Mouse (Mus musculus) intestine, embryonic 16.5 days (tissue): ENCODE data around the gene Tmcc3. TPM values are rescaled to one million over a fixed set of nuclear protein-coding genes. Genes with fewer than 3 reads are reported as not detected.

Experiments used
- ATAC-seq: fragments of 200-750 bp; cut with Nextera tagmentation; 2 replicates; pipeline ENCODE4 v1.8.0; 2017; ENCODE audit warnings: moderate TSS enrichment, moderate library complexity
- H3K27ac ChIP-seq: fragments of 300-500 bp; sonication (generic); 2 replicates; pipeline ENCODE4 v1.5.1; 2014; ENCODE audit warnings: mild to moderate bottlenecking, low read length
- H3K27me3 ChIP-seq: fragments of 300-500 bp; sonication (generic); replicated peaks from 2 replicates; pipeline ENCODE4 v1.6.1; 2014; ENCODE audit warnings: low read length, control low read depth, mixed read lengths; ENCODE audit not compliant: control insufficient read depth, insufficient read depth
- H3K36me3 ChIP-seq: fragments of 300-500 bp; sonication (generic); 2 replicates; pipeline ENCODE4 v1.6.1; 2014; ENCODE audit warnings: low read length, control low read depth; ENCODE audit not compliant: control insufficient read depth, insufficient read depth
- H3K4me1 ChIP-seq: fragments of 300-500 bp; sonication (generic); 2 replicates; pipeline ENCODE4 v1.6.1; 2014; ENCODE audit warnings: low read length, control low read depth, mixed read lengths; ENCODE audit not compliant: control insufficient read depth, insufficient read depth
- H3K4me2 ChIP-seq: fragments of 300-500 bp; sonication (generic); 2 replicates; pipeline ENCODE4 v1.6.1; 2014; ENCODE audit warnings: low read depth, low read length, control low read depth
- H3K4me3 ChIP-seq: fragments of 300-500 bp; sonication (generic); 2 replicates; pipeline ENCODE4 v1.5.1; 2014; ENCODE audit warnings: mild to moderate bottlenecking, low read length
- H3K9ac ChIP-seq: fragments of 300-500 bp; sonication (generic); 2 replicates; pipeline ENCODE4 v1.6.1; 2014; ENCODE audit warnings: low read depth, low read length
- H3K9me3 ChIP-seq: fragments of 300-500 bp; sonication (generic); 2 replicates; pipeline ENCODE4 v1.6.1; 2016; ENCODE audit warnings: low read length, control low read depth; ENCODE audit not compliant: control insufficient read depth
- WGBS: fragments of 180-500 bp; shearing (Covaris S2); extraction: QIAGEN DNeasy Blood & Tissue Kit; methylation state at CpG from one replicate; pipeline ENCODE4 v1.1.7; 2014; 5-methylcytosine and 5-hydroxymethylcytosine counted together
- polyA plus RNA-seq: library from polyadenylated mRNA; unstranded; fragments of >200 nt; fragmentation: Nextera tagmentation; extraction: Ambion mirVana; gene quantifications from 2 replicates; pipeline ENCODE4 v1.2.1, GENCODE M21; 2015

The Tmcc3 gene
- polyA plus RNA-seq, 1 experiment from 2014 or later, result 8.8 TPM

GRCm38 (mm10) chr10:94344631-94345417 lies 33.1 kb downstream of the Tmcc3 start:
- ATAC-seq, result no peak
- no peak overlapping the region for H3K4me2 ChIP-seq
- WGBS, result 50% methylated on average over 22 of the region's 22 CpGs

GRCm38 (mm10) chr10:94345509-94346252 lies 33.9 kb downstream of the Tmcc3 start:
- no peak for ATAC-seq
- H3K4me1 ChIP-seq, result no peaks in the 10 kb centered on the region
- 87% methylated on average over 7 of the region's 7 CpGs for WGBS
- H3K27ac ChIP-seq, result no peak overlapping the region
- no peaks in the 10 kb centered on the region for H3K9me3 ChIP-seq
- no peak overlapping the region for H3K9ac ChIP-seq
- no peaks in the 10 kb centered on the region for H3K27me3 ChIP-seq
- H3K4me3 ChIP-seq, result no peak overlapping the region
- no peaks in the 10 kb centered on the region for H3K36me3 ChIP-seq
- no peak overlapping the region for H3K4me2 ChIP-seq

More at GRCm38 (mm10) chr10:94344631-94345417, 33.1 kb downstream of the Tmcc3 start:
- H3K27ac ChIP-seq, result no peak overlapping the region
- no peaks in the 10 kb centered on the region for H3K36me3 ChIP-seq
- H3K27me3 ChIP-seq, result no peaks in the 10 kb centered on the region
- no peak overlapping the region for H3K9ac ChIP-seq
- H3K4me3 ChIP-seq, result no peak overlapping the region
- H3K4me1 ChIP-seq, result no peaks in the 10 kb centered on the region
- no peaks in the 10 kb centered on the region for H3K9me3 ChIP-seq

GRCm38 (mm10) chr10:94346596-94346995 lies 34.8 kb downstream of the Tmcc3 start:
- no peak overlapping the region for H3K9ac ChIP-seq
- H3K36me3 ChIP-seq, result no peaks in the 10 kb centered on the region
- H3K4me1 ChIP-seq, result no peaks in the 10 kb centered on the region
- no peaks in the 10 kb centered on the region for H3K9me3 ChIP-seq
- H3K27me3 ChIP-seq, result no peaks in the 10 kb centered on the region
- no peak overlapping the region for H3K4me3 ChIP-seq
- ATAC-seq, result no peak
- no peak overlapping the region for H3K27ac ChIP-seq
- H3K4me2 ChIP-seq, result no peak overlapping the region
- WGBS, result 90% methylated on average over 7 of the region's 7 CpGs

DNA sequence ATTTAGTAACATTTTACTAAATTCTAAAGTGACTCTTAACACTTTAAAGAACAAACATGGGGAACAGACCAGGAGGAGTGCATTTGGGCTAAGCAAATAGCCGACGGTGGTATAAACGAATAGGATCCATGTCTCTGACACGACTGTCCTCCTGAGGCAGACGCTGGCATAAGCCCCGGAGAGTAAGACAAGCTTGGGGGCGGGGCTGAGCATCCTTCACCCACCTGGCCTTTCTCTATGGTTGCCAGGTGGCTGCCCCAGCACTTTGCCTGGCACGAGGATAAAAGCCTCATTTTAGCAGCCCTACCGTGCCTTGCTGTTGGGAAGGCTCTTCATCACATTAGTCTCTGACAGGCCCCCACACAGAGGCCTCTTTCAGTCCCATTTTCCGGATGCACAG lies 35.5 kb downstream of the Tmcc3 start:
- WGBS, result 62% methylated on average over 10 of the region's 10 CpGs
- ATAC-seq, result no peak
- H3K27me3 ChIP-seq, result no peaks in the 10 kb centered on the region
- H3K4me3 ChIP-seq, result no peak overlapping the region
- no peaks in the 10 kb centered on the region for H3K4me1 ChIP-seq
- H3K9ac ChIP-seq, result no peak overlapping the region
- no peak overlapping the region for H3K4me2 ChIP-seq
- no peaks in the 10 kb centered on the region for H3K9me3 ChIP-seq
- no peak overlapping the region for H3K27ac ChIP-seq
- H3K36me3 ChIP-seq, result no peaks in the 10 kb centered on the region

- Histone ChIP-seq H3K27ac (no peak overlapping the region), H3K36me3 (no peaks in the 10 kb centered on the region), H3K4me3 (no peak overlapping the region), H3K9ac (no peak overlapping the region), H3K4me2 (no peak overlapping the region), H3K9me3 (no peaks in the 10 kb centered on the region), H3K27me3 (no peaks in the 10 kb centered on the region), H3K4me1 (no peaks in the 10 kb centered on the region)
- WGBS, result 93% methylated on average over 10 of the region's 10 CpGs
- ATAC-seq, result no peak
Observed at GRCm38 (mm10) chr10:94347959-94348358, 36.2 kb downstream of the Tmcc3 start.

- ATAC-seq, result no peak
- Histone ChIP-seq H3K4me1 (no peaks in the 10 kb centered on the region), H3K27ac (no peak overlapping the region), H3K27me3 (no peaks in the 10 kb centered on the region), H3K9ac (no peak overlapping the region), H3K36me3 (no peaks in the 10 kb centered on the region), H3K4me2 (no peak overlapping the region), H3K4me3 (no peak overlapping the region), H3K9me3 (no peaks in the 10 kb centered on the region)
- WGBS, result 72% methylated on average over 5 of the region's 5 CpGs
Observed at GRCm38 (mm10) chr10:94350207-94350606, 38.5 kb downstream of the Tmcc3 start.

DNA sequence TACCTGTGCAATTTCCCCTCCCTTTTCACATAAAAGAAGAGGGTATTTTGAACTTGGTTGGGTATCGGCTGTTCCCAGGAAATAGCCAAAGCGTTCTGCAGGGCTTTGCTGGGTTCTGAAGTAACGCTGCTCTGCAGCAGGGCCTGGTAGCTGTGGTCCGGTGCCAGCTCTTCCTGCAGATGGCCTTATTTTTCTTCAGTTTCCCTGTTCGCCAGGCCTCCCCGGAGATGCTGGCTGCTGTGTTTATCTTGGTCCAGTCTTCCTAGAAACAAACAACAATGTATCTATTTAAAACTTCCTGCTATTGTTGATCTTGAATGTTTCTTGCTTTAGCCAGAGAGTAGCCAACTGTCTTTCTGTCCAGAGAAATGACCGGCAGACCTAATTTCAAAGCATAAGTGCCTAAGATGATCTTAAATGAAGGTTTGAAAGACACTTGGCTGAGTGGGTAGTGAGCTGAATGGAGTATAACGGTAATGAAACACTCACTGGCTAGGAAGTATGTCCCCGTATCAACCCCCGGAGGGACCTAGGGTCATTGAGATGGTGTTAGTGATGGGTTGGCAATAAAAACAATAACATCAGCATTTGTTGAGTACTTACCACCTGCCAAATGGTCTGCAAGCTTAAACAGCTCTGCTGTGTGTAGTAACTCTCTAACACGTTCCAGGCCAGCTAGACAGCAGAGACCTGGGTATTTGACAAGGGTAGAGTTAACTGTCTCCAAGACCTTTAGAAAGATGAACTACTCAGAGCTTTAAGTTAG lies 39.3 kb downstream of the Tmcc3 start:
- H3K36me3 ChIP-seq, result no peaks in the 10 kb centered on the region
- H3K4me3 ChIP-seq, result no peak overlapping the region
- no peak overlapping the region for H3K9ac ChIP-seq
- no peak for ATAC-seq
- WGBS, result 66% methylated on average over 11 of the region's 11 CpGs
- no peaks in the 10 kb centered on the region for H3K4me1 ChIP-seq
- H3K27me3 ChIP-seq, result no peaks in the 10 kb centered on the region
- no peaks in the 10 kb centered on the region for H3K9me3 ChIP-seq
- no peak overlapping the region for H3K4me2 ChIP-seq
- H3K27ac ChIP-seq, result no peak overlapping the region

DNA sequence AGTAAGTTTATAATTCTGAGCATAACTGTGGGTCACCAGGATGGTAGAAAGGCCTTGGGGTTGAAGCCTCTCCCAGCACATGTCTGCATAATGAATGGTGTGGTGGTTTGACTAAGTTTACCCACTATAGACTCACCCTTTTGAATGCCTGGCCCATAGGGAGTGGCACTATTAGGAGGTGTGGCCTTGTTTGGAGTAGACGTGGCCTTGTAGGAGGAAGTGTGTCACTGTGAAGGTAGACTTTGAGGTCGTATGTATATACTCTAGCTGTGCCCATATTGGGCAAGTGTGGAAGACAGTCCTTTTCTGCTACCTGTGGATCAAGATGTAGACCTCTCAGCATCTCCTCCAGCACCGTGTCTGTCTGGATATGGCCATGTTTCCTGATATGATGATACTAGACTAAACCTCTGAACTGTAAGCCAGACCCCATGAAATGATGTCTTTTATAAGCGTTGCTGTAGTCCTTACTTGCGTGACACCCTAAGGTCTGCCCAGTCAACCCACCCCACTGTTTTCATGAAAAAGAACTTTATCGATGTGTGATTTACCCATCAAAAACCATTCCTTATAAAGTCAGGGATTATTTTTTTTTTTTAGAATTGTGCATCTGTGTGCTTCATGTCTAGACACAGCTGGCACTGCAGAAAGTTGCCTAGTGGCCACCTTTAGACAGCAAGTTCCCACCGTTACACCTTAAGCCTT lies 40.6 kb downstream of the Tmcc3 start:
- 83% methylated on average over 7 of the region's 7 CpGs for WGBS
- Histone ChIP-seq H3K36me3 (no peaks in the 10 kb centered on the region), H3K4me2 (no peak overlapping the region), H3K4me3 (no peak overlapping the region), H3K9ac (no peak overlapping the region), H3K27me3 (no peaks in the 10 kb centered on the region), H3K9me3 (no peaks in the 10 kb centered on the region), H3K4me1 (no peaks in the 10 kb centered on the region), H3K27ac (no peak overlapping the region)
- ATAC-seq, result no peak
